Mouse (Mus musculus) cortical plate, adult 2 months (tissue): ENCODE data around the gene Rcc1. TPM values are rescaled to one million over a fixed set of nuclear protein-coding genes. Genes with fewer than 3 reads are reported as not detected.

Source experiments
- H3K27ac ChIP-seq: fragments of 200-500 bp; 2 replicates; pipeline ENCODE4 v1.5.1; 2012; ENCODE audit warnings: low read length, control low read depth, inconsistent platforms; ENCODE audit not compliant: insufficient read depth
- H3K4me1 ChIP-seq: fragments of 200-500 bp; 2 replicates; pipeline ENCODE4 v1.6.1; 2011; ENCODE audit warnings: low read length; ENCODE audit not compliant: control insufficient read depth, insufficient read depth
- H3K4me3 ChIP-seq: fragments of 200-500 bp; 2 replicates; pipeline ENCODE4 v1.5.1; 2011; ENCODE audit warnings: mild to moderate bottlenecking, low read length, control low read depth; ENCODE audit not compliant: insufficient read depth
- CTCF ChIP-seq: fragments of 200-500 bp; IDR thresholded peaks from 2 replicates; pipeline ENCODE4 v1.5.1; 2011; ENCODE audit warnings: mild to moderate bottlenecking, control low read depth, low read length; ENCODE audit not compliant: insufficient read depth; ENCODE audit errors: extremely low read depth
- POLR2A ChIP-seq: fragments of 200-500 bp; IDR thresholded peaks from 2 replicates; pipeline ENCODE4 v1.6.1; 2011; ENCODE audit warnings: mild to moderate bottlenecking, low read length, control low read depth; ENCODE audit not compliant: insufficient read depth; ENCODE audit errors: extremely low read depth
- polyA plus RNA-seq: library from polyadenylated mRNA; depleted of rRNA; stranded (reverse); fragments of >200 nt; gene quantifications from 2 replicates; pipeline ENCODE4 v1.2.3, GENCODE M21; 2012

Rcc1 gene
- polyA plus RNA-seq, 1 experiment, result 8.8 TPM

GRCm38 (mm10) chr4:132385771-132386410 lies 32.5 kb upstream of the Rcc1 start:
- H3K27ac ChIP-seq, result no peak overlapping the region
- no peak overlapping the region for H3K4me3 ChIP-seq
- TF ChIP-seq POLR2A, result no peak
- peaks cover 6% of the 10 kb centered on the region for H3K4me1 ChIP-seq

DNA sequence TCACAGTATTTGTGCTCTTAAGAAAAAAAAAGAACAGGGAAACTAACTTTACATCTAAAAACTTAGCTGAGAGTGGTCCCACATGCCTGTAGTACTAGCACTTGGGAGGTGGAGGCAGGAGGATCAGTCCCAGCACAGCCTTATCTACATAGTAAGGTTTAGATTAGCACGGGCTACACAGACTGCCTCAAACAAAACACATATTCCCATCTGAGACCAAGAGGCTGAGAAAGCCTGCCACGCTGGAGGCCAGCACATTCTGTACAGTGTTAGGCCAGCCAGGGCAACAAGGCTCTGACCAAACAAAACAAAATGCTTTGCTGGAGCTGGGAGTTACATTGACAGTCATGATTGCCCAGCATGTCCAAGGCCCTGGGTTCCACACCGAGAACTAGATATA lies 30.1 kb upstream of the Rcc1 start:
- H3K4me3 ChIP-seq, result no peak overlapping the region
- H3K27ac ChIP-seq, result no peak overlapping the region
- H3K4me1 ChIP-seq, result peaks cover 6% of the 10 kb centered on the region
- no peak for TF ChIP-seq CTCF
- TF ChIP-seq POLR2A, result no peak

DNA sequence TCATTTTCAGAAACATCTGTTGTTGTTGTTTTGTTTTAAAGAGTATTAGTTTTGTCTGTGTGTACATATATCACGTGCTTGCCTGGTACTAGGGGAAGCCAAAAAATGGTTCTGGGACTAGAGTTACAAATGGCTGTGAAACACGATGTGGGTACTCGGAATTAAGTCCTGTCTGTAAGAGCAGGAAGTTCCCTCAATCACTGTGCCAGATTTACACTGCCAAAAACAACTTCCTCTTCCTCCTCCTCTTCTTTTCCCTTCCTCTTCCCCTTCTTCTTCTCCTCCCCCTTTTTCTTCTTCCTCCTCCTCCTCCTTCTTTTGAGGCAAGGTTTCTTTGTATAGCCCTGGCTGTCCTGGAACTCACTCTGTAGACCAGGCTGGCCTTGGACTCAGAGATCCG lies 28.9 kb upstream of the Rcc1 start:
- Histone ChIP-seq H3K4me3 (no peak overlapping the region), H3K27ac (no peak overlapping the region), H3K4me1 (peaks cover under 1% of the 10 kb centered on the region)
- TF ChIP-seq POLR2A, result no peak
- no peak for TF ChIP-seq CTCF

DNA sequence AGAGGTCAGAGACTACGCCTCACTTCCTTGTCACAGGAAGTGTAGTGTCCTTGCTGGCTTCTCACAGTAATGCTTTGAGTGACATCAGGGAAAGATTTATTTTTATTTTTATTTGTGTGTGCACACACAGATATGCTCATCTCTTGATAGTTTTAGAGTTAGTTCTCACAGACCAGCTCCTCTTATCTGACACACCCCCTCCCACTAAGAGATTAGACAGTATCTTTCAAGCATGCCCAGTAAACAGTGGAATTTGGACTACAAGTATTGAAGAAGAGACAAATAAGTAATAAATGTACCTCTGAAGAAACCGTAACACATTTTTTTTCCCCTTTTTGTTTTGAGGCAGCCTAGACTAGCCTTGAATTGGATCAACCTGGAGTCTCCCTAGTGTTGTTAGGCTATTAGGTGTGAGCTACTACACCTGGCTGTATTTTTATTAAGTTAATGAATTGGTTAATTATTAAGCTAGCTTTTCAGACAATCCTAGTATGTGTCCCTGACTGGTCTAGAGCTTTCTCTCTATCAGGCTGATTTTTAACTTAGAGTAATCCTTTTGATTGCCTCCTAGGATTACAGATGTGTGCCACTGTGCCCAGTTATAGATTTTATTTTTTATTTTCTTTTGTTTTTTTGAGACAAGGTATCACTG lies 27.7 kb upstream of the Rcc1 start:
- H3K4me3 ChIP-seq, result no peak overlapping the region
- H3K27ac ChIP-seq, result no peak overlapping the region
- TF ChIP-seq CTCF, result no peak
- H3K4me1 ChIP-seq, result no peaks in the 10 kb centered on the region; the same call in 1 of the 2 replicates

GRCm38 (mm10) chr4:132373820-132374219 lies 20.4 kb upstream of the Rcc1 start:
- Histone ChIP-seq H3K4me3 (no peak overlapping the region), H3K27ac (no peak overlapping the region), H3K4me1 (no peaks in the 10 kb centered on the region)
- TF ChIP-seq CTCF (no peak), POLR2A (no peak)

DNA sequence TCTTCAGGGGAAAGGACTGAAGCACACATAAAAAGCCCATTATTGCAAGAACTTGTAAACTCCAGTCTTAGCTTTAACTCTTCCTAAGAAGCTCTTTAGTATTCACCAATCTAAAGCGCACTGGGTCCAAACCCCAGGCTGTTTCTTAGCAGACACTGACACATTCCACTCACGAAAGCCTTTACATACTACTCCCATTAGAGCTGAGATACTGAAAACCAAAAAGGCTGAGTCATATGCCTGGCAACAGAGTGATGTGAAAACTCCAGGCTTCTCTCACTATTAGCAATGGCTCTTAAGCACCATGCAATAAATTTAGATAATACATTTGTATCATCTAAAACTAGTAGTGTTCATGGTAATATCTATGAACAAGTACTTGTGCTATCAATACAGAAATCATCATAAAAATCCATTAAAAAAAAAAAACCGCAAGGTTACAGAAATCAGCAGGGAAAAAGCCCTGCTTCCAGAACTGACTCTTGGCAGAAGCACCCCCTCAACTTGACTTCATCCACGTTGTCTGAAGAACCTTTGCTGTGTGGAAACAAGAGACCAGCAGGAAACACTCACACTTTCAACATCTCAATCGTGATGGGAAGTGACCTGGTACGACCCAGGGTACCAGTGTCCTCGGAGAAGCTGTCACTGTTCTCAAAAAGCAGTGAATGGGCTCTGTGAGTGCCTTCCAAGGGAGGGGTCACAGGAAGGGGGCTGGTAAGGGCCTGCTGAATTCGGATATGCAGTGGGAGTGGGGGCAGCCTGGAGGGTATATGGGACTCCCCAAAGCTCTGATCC lies 16.7 kb upstream of the Rcc1 start:
- TF ChIP-seq POLR2A (no peak), CTCF (no peak)
- no peak overlapping the region for H3K27ac ChIP-seq
- no peaks in the 10 kb centered on the region for H3K4me1 ChIP-seq
- no peak overlapping the region for H3K4me3 ChIP-seq

DNA sequence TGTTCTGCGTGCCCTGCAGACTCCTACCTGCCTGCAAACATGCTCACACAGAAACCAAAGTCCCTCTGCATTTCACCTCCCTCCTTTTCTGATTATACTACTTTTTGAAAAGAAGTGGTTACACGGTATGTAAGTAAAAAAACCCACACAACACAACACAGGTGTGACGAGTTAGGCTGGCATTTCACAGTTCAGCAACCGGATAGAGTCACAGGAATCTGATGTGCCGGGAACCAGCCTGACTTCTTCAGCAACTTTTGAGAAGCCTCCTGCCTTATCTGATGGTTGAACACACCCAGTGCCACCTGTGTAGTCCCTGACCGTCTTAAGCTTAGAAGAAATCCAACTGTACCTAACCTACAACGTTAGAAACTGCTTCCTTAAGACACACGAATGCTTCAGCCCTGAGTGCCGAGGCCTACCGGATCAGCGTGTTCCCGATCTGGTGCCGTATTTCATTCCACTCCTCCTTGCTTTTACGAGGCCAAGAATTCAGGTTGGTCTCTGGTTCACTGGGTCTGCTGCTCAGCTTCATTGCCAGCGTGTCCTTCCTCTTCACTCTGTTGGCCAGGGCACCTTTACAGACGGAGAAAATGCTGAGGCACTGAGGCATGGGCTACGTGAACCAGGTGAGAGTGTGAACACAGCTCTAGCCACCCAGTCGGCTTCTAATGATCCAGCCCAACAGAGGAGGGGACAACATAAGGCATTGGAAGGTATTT lies 14.2 kb upstream of the Rcc1 start:
- TF ChIP-seq CTCF, result no peak
- TF ChIP-seq POLR2A, result no peak
- H3K4me3 ChIP-seq, result no peak overlapping the region
- H3K4me1 ChIP-seq, result no peaks in the 10 kb centered on the region
- H3K27ac ChIP-seq, result no peak overlapping the region

GRCm38 (mm10) chr4:132365450-132366060 lies 12.2 kb upstream of the Rcc1 start:
- Histone ChIP-seq H3K4me1 (no peaks in the 10 kb centered on the region), H3K4me3 (no peak overlapping the region), H3K27ac (no peak overlapping the region)
- TF ChIP-seq POLR2A (no peak), CTCF (no peak)

DNA sequence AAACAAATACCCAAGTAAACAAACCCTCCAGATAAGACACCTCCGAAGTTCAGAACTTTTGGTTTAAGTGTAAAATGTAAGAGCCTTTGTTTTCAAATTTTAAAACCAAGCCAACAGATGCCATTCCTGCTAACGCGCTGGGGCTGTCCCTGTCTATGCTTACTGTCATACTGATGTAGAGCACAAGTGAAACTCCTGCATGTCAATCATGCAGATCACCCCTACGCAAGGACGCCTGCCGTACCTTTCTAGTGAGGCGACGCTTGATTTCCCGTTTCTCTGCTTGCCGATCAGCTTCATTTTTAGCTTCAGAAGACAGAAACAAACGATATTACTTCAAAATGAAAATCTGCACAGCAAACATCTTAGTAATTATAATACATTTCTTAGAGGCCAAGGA lies 10.1 kb upstream of the Rcc1 start:
- Histone ChIP-seq H3K27ac (no peak overlapping the region), H3K4me3 (no peak overlapping the region), H3K4me1 (no peaks in the 10 kb centered on the region)
- TF ChIP-seq CTCF (no peak), POLR2A (no peak)
